In genomic region chr7:48902454-48902853, GRCm38 (mm10) we compare ENCODE assay signal across 30 mouse cellular contexts. TPM values are rescaled to one million over a fixed set of nuclear protein-coding genes. Genes with fewer than 3 reads are reported as not detected.
A peak's percentile ranks its signal among the peaks of the same experiment; 100 is the strongest.
DNase-seq lines count a peak whose midpoint lies in the region; ATAC-seq lines count a peak whose summit lies in the region.
"Had no signal": no experiment of that assay in that cellular context is flagged by ENCODE, and none has a peak within 500 bp of the region (broad histone marks: within the 10 kb centered on the region; RNA-seq: fewer than 3 reads in every experiment).

No protein-coding gene starts in this region.

- H3K9ac ChIP-seq in forebrain, embryonic 11.5 days (ENCODE audit: low read length): no peak overlapping the region
- H3K9ac ChIP-seq in hindbrain, embryonic 11.5 days (ENCODE audit: low read depth, low read length): no peak overlapping the region
- H3K9ac ChIP-seq in hindbrain, embryonic 16.5 days (ENCODE audit: low read depth, low read length): no peak overlapping the region
- no peak overlapping the region for H3K9ac ChIP-seq in neural tube, embryonic 13.5 days
- H3K9ac ChIP-seq: hindbrain, embryonic 15.5 days; intestine, embryonic 15.5 days; limb, embryonic 15.5 days; liver, embryonic 13.5 days; neural tube, embryonic 12.5 days had no signal

- H3K4me1 ChIP-seq in forebrain, embryonic 11.5 days (replicated peaks; ENCODE audit: control insufficient read depth, insufficient read depth, low read length): peaks cover 10% of the 10 kb centered on the region
- peaks cover 48% of the 10 kb centered on the region for H3K4me1 ChIP-seq in forebrain, embryonic 10.5 days
- peaks cover 8% of the 10 kb centered on the region for H3K4me1 ChIP-seq in hindbrain, embryonic 11.5 days (replicated peaks; ENCODE audit: control insufficient read depth, insufficient read depth, low read length)
- H3K4me1 ChIP-seq in hindbrain, embryonic 16.5 days (ENCODE audit: control insufficient read depth, insufficient read depth, low read depth, low read length): peaks cover 4% of the 10 kb centered on the region
- peaks cover 27% of the 10 kb centered on the region for H3K4me1 ChIP-seq in neural tube, embryonic 13.5 days (replicated peaks)
- H3K4me1 ChIP-seq: intestine, embryonic 15.5 days; limb, embryonic 15.5 days had no signal

- H3K4me2 ChIP-seq in forebrain, embryonic 11.5 days (ENCODE audit: low read depth, low read length, severe bottlenecking): no peak overlapping the region
- H3K4me2 ChIP-seq in hindbrain, embryonic 11.5 days (replicated peaks; ENCODE audit: low read depth, low read length): no peak overlapping the region
- H3K4me2 ChIP-seq in hindbrain, embryonic 16.5 days (ENCODE audit: low read length): no peak overlapping the region
- H3K4me2 ChIP-seq in neural tube, embryonic 13.5 days: no peak overlapping the region
- H3K4me2 ChIP-seq: hindbrain, embryonic 15.5 days; intestine, embryonic 15.5 days; limb, embryonic 15.5 days; liver, embryonic 13.5 days; neural tube, embryonic 12.5 days had no signal

- 13% methylated on average over 2 of the region's 2 CpGs for WGBS in forebrain, embryonic 11.5 days
- WGBS in forebrain, embryonic 10.5 days: 18% methylated on average over 2 of the region's 2 CpGs
- 20% methylated on average over 2 of the region's 2 CpGs for whole genome bisulfite sequencing in hindbrain, embryonic 11.5 days
- 24% methylated on average over 2 of the region's 2 CpGs for WGBS in hindbrain, embryonic 16.5 days
- 15% methylated on average over 2 of the region's 2 CpGs for WGBS in neural tube, embryonic 13.5 days

- ATAC-seq in forebrain, embryonic 11.5 days (replicated peaks; ENCODE audit: low FRiP score): peak; percentile 67
- peak; percentile 81 for ATAC-seq in hindbrain, embryonic 11.5 days (ENCODE audit: low FRiP score)
- no peak for ATAC-seq in hindbrain, embryonic 16.5 days
- ATAC-seq in neural tube, embryonic 13.5 days (ENCODE audit: low read depth): 0 out of 2 replicates have a peak, but pooled peaks have one; percentile 19
- ATAC-seq: intestine, embryonic 15.5 days; lung, postnatal 0 days had no signal

- H3K27me3 ChIP-seq in forebrain, embryonic 11.5 days (ENCODE audit: control insufficient read depth, insufficient read depth, low read length): peaks cover 8% of the 10 kb centered on the region; the same call in 1 of the 2 replicates
- peaks cover 82% of the 10 kb centered on the region for H3K27me3 ChIP-seq in forebrain, embryonic 10.5 days (ENCODE audit: poor library complexity, severe bottlenecking)
- no peaks in the 10 kb centered on the region for H3K27me3 ChIP-seq in hindbrain, embryonic 11.5 days (ENCODE audit: control insufficient read depth, insufficient read depth, low read length)
- no peaks in the 10 kb centered on the region for H3K27me3 ChIP-seq in hindbrain, embryonic 16.5 days (replicated peaks; ENCODE audit: control insufficient read depth, insufficient read depth, low read length)
- peaks cover 7% of the 10 kb centered on the region for H3K27me3 ChIP-seq in neural tube, embryonic 13.5 days
- H3K27me3 ChIP-seq: CH12.LX; intestine, embryonic 15.5 days; neural tube, embryonic 12.5 days had no signal

- DNase-seq in forebrain, embryonic 11.5 days (ENCODE audit: low spot score): no peak
- no peak for DNase-seq in forebrain, embryonic 10.5 days (ENCODE audit: extremely low spot score, low spot score)
- DNase-seq in hindbrain, embryonic 11.5 days (ENCODE audit: low spot score): no peak
- DNase-seq in neural tube, embryonic 10.5 days (ENCODE audit: extremely low spot score, low spot score): no peak
- DNase-seq in left cerebral cortex, adult 11 months (ENCODE audit: low spot score): no peak
- no peak for DNase-seq in urinary bladder, postnatal 4 days (ENCODE audit: low spot score in 2 of 2)
- DNase-seq: adrenal gland, adult 8-10 months; cerebellum, adult 9-10 months; cerebellum, postnatal 36 days; heart, adult 2 months; heart, postnatal 14 days; kidney, adult 8-10 months; kidney, postnatal 4 days; liver, embryonic 13.5 days; lung, adult 18-20 months; right cerebral cortex, postnatal 14 days; thymus, postnatal 4 days had no signal

- no peak overlapping the region for H3K27ac ChIP-seq in forebrain, embryonic 11.5 days (ENCODE audit: low read depth, low read length)
- H3K27ac ChIP-seq in forebrain, embryonic 10.5 days: no peak overlapping the region
- H3K27ac ChIP-seq in hindbrain, embryonic 11.5 days (ENCODE audit: low read depth, low read length): 0 out of 2 replicates have a peak overlapping the region, but pooled peaks have one; percentile 33
- H3K27ac ChIP-seq in hindbrain, embryonic 16.5 days (ENCODE audit: low read depth, low read length): no peak overlapping the region
- peak overlapping the region; percentile 13; the same call in 1 of the 2 replicates for H3K27ac ChIP-seq in neural tube, embryonic 13.5 days (replicated peaks)
- H3K27ac ChIP-seq: heart, adult 2 months; hindbrain, embryonic 15.5 days; intestine, embryonic 15.5 days; kidney, postnatal 0 days; limb, embryonic 10.5 days; limb, embryonic 15.5 days; liver, embryonic 13.5 days; macrophage; neural tube, embryonic 12.5 days had no signal

- H3K36me3 ChIP-seq in forebrain, embryonic 11.5 days (ENCODE audit: control insufficient read depth, insufficient read depth, low read length): no peaks in the 10 kb centered on the region
- H3K36me3 ChIP-seq in forebrain, embryonic 10.5 days (replicated peaks): no peaks in the 10 kb centered on the region
- no peaks in the 10 kb centered on the region for H3K36me3 ChIP-seq in hindbrain, embryonic 11.5 days (ENCODE audit: control insufficient read depth, insufficient read depth, low read length)
- no peaks in the 10 kb centered on the region for H3K36me3 ChIP-seq in hindbrain, embryonic 16.5 days (ENCODE audit: control insufficient read depth, insufficient read depth, low read length)
- H3K36me3 ChIP-seq in neural tube, embryonic 13.5 days: no peaks in the 10 kb centered on the region
- H3K36me3 ChIP-seq: hindbrain, embryonic 15.5 days; intestine, embryonic 15.5 days; limb, embryonic 10.5 days; limb, embryonic 15.5 days; liver, embryonic 13.5 days; neural tube, embryonic 12.5 days had no signal

- no peak overlapping the region for H3K4me3 ChIP-seq in forebrain, embryonic 11.5 days (ENCODE audit: low read depth, low read length)
- no peak overlapping the region for H3K4me3 ChIP-seq in forebrain, embryonic 10.5 days
- H3K4me3 ChIP-seq in hindbrain, embryonic 11.5 days (ENCODE audit: low read depth, low read length): no peak overlapping the region
- H3K4me3 ChIP-seq in hindbrain, embryonic 16.5 days (ENCODE audit: low read length): no peak overlapping the region
- no peak overlapping the region for H3K4me3 ChIP-seq in neural tube, embryonic 13.5 days
- H3K4me3 ChIP-seq: heart, adult 2 months; hindbrain, embryonic 15.5 days; intestine, embryonic 15.5 days; limb, embryonic 10.5 days; limb, embryonic 15.5 days; liver, embryonic 13.5 days; neural tube, embryonic 12.5 days had no signal

- H3K9me3 ChIP-seq in forebrain, embryonic 11.5 days (ENCODE audit: control insufficient read depth, low read length): no peaks in the 10 kb centered on the region
- H3K9me3 ChIP-seq in forebrain, embryonic 10.5 days: no peaks in the 10 kb centered on the region
- no peaks in the 10 kb centered on the region for H3K9me3 ChIP-seq in hindbrain, embryonic 11.5 days (ENCODE audit: control insufficient read depth, low read length)
- no peaks in the 10 kb centered on the region for H3K9me3 ChIP-seq in hindbrain, embryonic 16.5 days (ENCODE audit: control insufficient read depth, low read length)
- H3K9me3 ChIP-seq in neural tube, embryonic 13.5 days: no peaks in the 10 kb centered on the region
- H3K9me3 ChIP-seq: hindbrain, embryonic 15.5 days; intestine, embryonic 15.5 days; limb, embryonic 10.5 days; limb, embryonic 15.5 days; liver, embryonic 13.5 days; neural tube, embryonic 12.5 days had no signal

RNA-seq across cellular contexts. Expression of gene Nav2, which starts 6.1 kb away (rescaled TPM):
- 6.9 and 7.2 TPM in 2 replicates for polyA plus RNA-seq in forebrain, embryonic 11.5 days (2014; fragmentation: Nextera tagmentation; extraction: Ambion mirVana)
- 4.5 and 6.1 TPM in 2 replicates for polyA plus RNA-seq in forebrain, embryonic 10.5 days (2016; fragmentation: Nextera tagmentation; extraction: Ambion mirVana)
- polyA plus RNA-seq in hindbrain, embryonic 11.5 days (2014; fragmentation: Nextera tagmentation; extraction: Ambion mirVana): 22.6 and 36.1 TPM in 2 replicates
- polyA plus RNA-seq in hindbrain, embryonic 16.5 days (2015; fragmentation: Nextera tagmentation; extraction: Ambion mirVana): 23.0 and 27.9 TPM in 2 replicates
- polyA plus RNA-seq in neural tube, embryonic 13.5 days (2015; fragmentation: Nextera tagmentation; extraction: Ambion mirVana): 19.6 and 19.9 TPM in 2 replicates

RNA-seq across cellular contexts. Expression of gene E2f8, which starts 21.1 kb away (rescaled TPM):
- 26.0 and 29.1 TPM in 2 replicates for polyA plus RNA-seq in forebrain, embryonic 11.5 days (2014; fragmentation: Nextera tagmentation; extraction: Ambion mirVana)
- 19.3 and 19.5 TPM in 2 replicates for polyA plus RNA-seq in forebrain, embryonic 10.5 days (2016; fragmentation: Nextera tagmentation; extraction: Ambion mirVana)
- polyA plus RNA-seq in hindbrain, embryonic 11.5 days (2014; fragmentation: Nextera tagmentation; extraction: Ambion mirVana): 12.9 and 17.1 TPM in 2 replicates
- polyA plus RNA-seq in hindbrain, embryonic 16.5 days (2015; fragmentation: Nextera tagmentation; extraction: Ambion mirVana): 2.5 and 3.7 TPM in 2 replicates
- 4.1 and 4.9 TPM in 2 replicates for polyA plus RNA-seq in neural tube, embryonic 13.5 days (2015; fragmentation: Nextera tagmentation; extraction: Ambion mirVana)

RNA-seq across cellular contexts. Expression of gene Csrp3, which starts 54.6 kb away (rescaled TPM):
- polyA plus RNA-seq in forebrain, embryonic 11.5 days (2014; fragmentation: Nextera tagmentation; extraction: Ambion mirVana): not detected in 2 replicates
- polyA plus RNA-seq in forebrain, embryonic 10.5 days (2016; fragmentation: Nextera tagmentation; extraction: Ambion mirVana): 0.31 TPM in 1 of 2 replicates, not detected in the other
- polyA plus RNA-seq in hindbrain, embryonic 11.5 days (2014; fragmentation: Nextera tagmentation; extraction: Ambion mirVana): 0.70 TPM in 1 of 2 replicates, not detected in the other
- polyA plus RNA-seq in hindbrain, embryonic 16.5 days (2015; fragmentation: Nextera tagmentation; extraction: Ambion mirVana): 0.24 and 7.3 TPM in 2 replicates
- polyA plus RNA-seq in neural tube, embryonic 13.5 days (2015; fragmentation: Nextera tagmentation; extraction: Ambion mirVana): 3.1 and 3.5 TPM in 2 replicates
- polyA plus RNA-seq: kidney, postnatal 0 days; macrophage; small intestine, adult 2 months; testis, adult 2 months had no signal

Comparison
In these comparisons a context has a peak if more than half of its experiments do, and no peak if none do; other contexts are left out.
1. H3K27ac ChIP-seq: peak in hindbrain, embryonic 11.5 days (single experiment) and neural tube, embryonic 13.5 days (single experiment); none in forebrain, embryonic 11.5 days (single experiment), forebrain, embryonic 10.5 days (single experiment) and hindbrain, embryonic 16.5 days (single experiment).